ENCODE assay signal across 8 mouse cellular contexts in genomic region chr9:49528943-49529342, GRCm38 (mm10). TPM values are rescaled to one million over a fixed set of nuclear protein-coding genes. Genes with fewer than 3 reads are reported as not detected.
DNase-seq lines count a peak whose midpoint lies in the region; ATAC-seq and TF ChIP-seq lines count a peak whose summit lies in the region.

No protein-coding gene starts in this region.

- H3K4me1 ChIP-seq in heart, postnatal 0 days (ENCODE audit: control insufficient read depth, insufficient read depth), result no peaks in the 10 kb centered on the region
- H3K4me1 ChIP-seq in midbrain, embryonic 10.5 days, result peaks cover 23% of the 10 kb centered on the region
- H3K4me1 ChIP-seq in midbrain, embryonic 16.5 days (ENCODE audit: control insufficient read depth, insufficient read depth, low read length), result peaks cover 15% of the 10 kb centered on the region
- peaks cover under 1% of the 10 kb centered on the region for H3K4me1 ChIP-seq in limb, embryonic 11.5 days (ENCODE audit: control insufficient read depth, insufficient read depth, low read length)

- no peak overlapping the region for H3K4me3 ChIP-seq in heart, postnatal 0 days (ENCODE audit: low read depth, low read length)
- no peak overlapping the region for H3K4me3 ChIP-seq in midbrain, embryonic 10.5 days
- H3K4me3 ChIP-seq in midbrain, embryonic 16.5 days (ENCODE audit: low read depth, low read length), result no peak overlapping the region
- no peak overlapping the region for H3K4me3 ChIP-seq in limb, embryonic 11.5 days (ENCODE audit: low read depth, low read length)

- no peak overlapping the region for H3K9ac ChIP-seq in heart, postnatal 0 days (replicated peaks; ENCODE audit: low read depth, low read length)
- H3K9ac ChIP-seq in midbrain, embryonic 16.5 days (ENCODE audit: low read depth, low read length), result no peak overlapping the region
- no peak overlapping the region for H3K9ac ChIP-seq in limb, embryonic 11.5 days (ENCODE audit: low read length)

- no peaks in the 10 kb centered on the region for H3K9me3 ChIP-seq in heart, postnatal 0 days (replicated peaks; ENCODE audit: control insufficient read depth, low read length)
- no peaks in the 10 kb centered on the region for H3K9me3 ChIP-seq in midbrain, embryonic 10.5 days (replicated peaks)
- no peaks in the 10 kb centered on the region for H3K9me3 ChIP-seq in midbrain, embryonic 16.5 days (replicated peaks; ENCODE audit: control insufficient read depth, low read length, poor library complexity, severe bottlenecking)
- no peaks in the 10 kb centered on the region for H3K9me3 ChIP-seq in limb, embryonic 11.5 days (ENCODE audit: control insufficient read depth, low read length)

- no peaks in the 10 kb centered on the region; the same call in 1 of the 2 replicates for H3K36me3 ChIP-seq in heart, postnatal 0 days (replicated peaks; ENCODE audit: control insufficient read depth, insufficient read depth, low read length)
- H3K36me3 ChIP-seq in midbrain, embryonic 10.5 days, result no peaks in the 10 kb centered on the region
- peaks cover 13% of the 10 kb centered on the region for H3K36me3 ChIP-seq in midbrain, embryonic 16.5 days (ENCODE audit: control insufficient read depth, insufficient read depth, low read length)
- H3K36me3 ChIP-seq in limb, embryonic 11.5 days (ENCODE audit: control insufficient read depth, insufficient read depth, low read length), result no peaks in the 10 kb centered on the region

- peak; percentile 15 for DNase-seq in heart, postnatal 0 days (ENCODE audit: low spot score)
- DNase-seq in heart, adult 9 months (ENCODE audit: low spot score in 2 of 2), result no peak
- DNase-seq in midbrain, embryonic 10.5 days (ENCODE audit: low spot score), result peak; percentile 35
- peak; percentile 73 to 80 for DNase-seq in cerebellum, postnatal 10 days
- peak; percentile 48 for DNase-seq in limb, embryonic 11.5 days (ENCODE audit: low spot score)
- no peak for DNase-seq in urinary bladder, postnatal 4 days (ENCODE audit: low spot score in 2 of 2)

- H3K27ac ChIP-seq in heart, postnatal 0 days (ENCODE audit: low read depth), result no peak overlapping the region
- no peak overlapping the region for H3K27ac ChIP-seq in midbrain, embryonic 10.5 days (replicated peaks)
- no peak overlapping the region for H3K27ac ChIP-seq in midbrain, embryonic 16.5 days (ENCODE audit: low read length)
- H3K27ac ChIP-seq in limb, embryonic 11.5 days (replicated peaks; ENCODE audit: low read depth, low read length), result no peak overlapping the region

- peak; percentile 54 for TF ChIP-seq CTCF in heart, postnatal 0 days (IDR thresholded peaks at IDR 0.05; ENCODE audit: low read depth)

- H3K4me2 ChIP-seq in heart, postnatal 0 days (ENCODE audit: low read depth, low read length), result no peak overlapping the region
- no peak overlapping the region for H3K4me2 ChIP-seq in midbrain, embryonic 16.5 days (ENCODE audit: low read length)
- H3K4me2 ChIP-seq in limb, embryonic 11.5 days (ENCODE audit: low read depth, severe bottlenecking), result no peak overlapping the region

- no peaks in the 10 kb centered on the region for H3K27me3 ChIP-seq in heart, postnatal 0 days (ENCODE audit: control insufficient read depth, insufficient read depth, low read length)
- H3K27me3 ChIP-seq in midbrain, embryonic 10.5 days (ENCODE audit: low read depth, poor library complexity, severe bottlenecking), result no peaks in the 10 kb centered on the region
- no peaks in the 10 kb centered on the region for H3K27me3 ChIP-seq in midbrain, embryonic 16.5 days (ENCODE audit: control insufficient read depth, insufficient read depth, low read depth, low read length)
- H3K27me3 ChIP-seq in limb, embryonic 11.5 days (ENCODE audit: control insufficient read depth, insufficient read depth, low read length), result no peaks in the 10 kb centered on the region

- TF ChIP-seq EP300 in heart, postnatal 0 days (IDR thresholded peaks at IDR 0.05; ENCODE audit: low read depth), result no peak

- no peak; the same call in 1 of the 2 replicates for ATAC-seq in heart, postnatal 0 days (ENCODE audit: insufficient read depth, low read depth)
- no peak for ATAC-seq in midbrain, embryonic 16.5 days
- ATAC-seq in limb, embryonic 11.5 days (ENCODE audit: insufficient number of reproducible peaks, low FRiP score, low TSS enrichment, low read depth), result no peak
- ATAC-seq in megakaryocyte-erythroid progenitor cell, adult 5-6 weeks (replicated peaks; ENCODE audit: low FRiP score, low TSS enrichment, poor library complexity, severe bottlenecking), result no peak

- 65% methylated on average over 10 of the region's 10 CpGs for WGBS in heart, postnatal 0 days
- 52% methylated on average over 10 of the region's 10 CpGs for WGBS in midbrain, embryonic 10.5 days
- WGBS in midbrain, embryonic 16.5 days, result 52% methylated on average over 10 of the region's 10 CpGs
- 54% methylated on average over 10 of the region's 10 CpGs for WGBS in limb, embryonic 11.5 days

RNA-seq across cellular contexts. Expression of gene Ttc12, which starts 42.9 kb away (rescaled TPM):
- total RNA-seq in heart, postnatal 0 days (2014; rRNA removed; ENCODE audit: low replicate concordance), result 5.3 and 10.5 TPM in 2 replicates
- polyA plus RNA-seq in heart, postnatal 0 days (2015; fragmentation: Nextera tagmentation; extraction: Ambion mirVana), result 5.1 and 5.4 TPM in 2 replicates
- polyA plus RNA-seq in midbrain, embryonic 10.5 days (2016; fragmentation: Nextera tagmentation; extraction: Ambion mirVana), result 2.1 and 2.5 TPM in 2 replicates
- 1.7 and 1.9 TPM in 2 replicates for polyA plus RNA-seq in midbrain, embryonic 16.5 days (2015; fragmentation: Nextera tagmentation; extraction: Ambion mirVana)
- 1.8 and 2.3 TPM in 2 replicates for polyA plus RNA-seq in limb, embryonic 11.5 days (2014; fragmentation: Nextera tagmentation; extraction: Ambion mirVana)
- 0.52 and 1.4 TPM in 2 replicates for total RNA-seq in megakaryocyte-erythroid progenitor cell, adult 5-6 weeks (2014; fragmentation: Nextera tagmentation)
- 0.42 and 0.85 TPM in 2 replicates for total RNA-seq in megakaryocyte-erythroid progenitor cell, adult 5-6 weeks (2017)

Comparison
In these comparisons a context has a peak if more than half of its experiments do, and no peak if none do; other contexts are left out.
1. DNase-seq: peak in heart, postnatal 0 days (single experiment), midbrain, embryonic 10.5 days (single experiment), cerebellum, postnatal 10 days (2 of 2) and limb, embryonic 11.5 days (single experiment); none in heart, adult 9 months (0 of 2) and urinary bladder, postnatal 4 days (0 of 2).